Mouse (Mus musculus) olfactory bulb, adult 2 months (tissue): ENCODE data around the gene Rab21. TPM values are rescaled to one million over a fixed set of nuclear protein-coding genes. Genes with fewer than 3 reads are reported as not detected.

Experiments used
- H3K27ac ChIP-seq: fragments of 200-500 bp; 2 replicates; pipeline ENCODE4 v1.5.1; 2012; ENCODE audit warnings: low read depth, low read length; ENCODE audit not compliant: insufficient read depth
- H3K4me1 ChIP-seq: fragments of 200-500 bp; 2 replicates; pipeline ENCODE4 v1.6.1; 2012; ENCODE audit warnings: low read length; ENCODE audit not compliant: control insufficient read depth, insufficient read depth
- H3K4me3 ChIP-seq: fragments of 200-500 bp; 2 replicates; pipeline ENCODE4 v1.5.1; 2012; ENCODE audit warnings: mild to moderate bottlenecking, low read depth, low read length, moderate library complexity; ENCODE audit not compliant: insufficient read depth
- CTCF ChIP-seq: fragments of 200-500 bp; IDR thresholded peaks from 2 replicates; pipeline ENCODE4 v1.5.1; 2012; ENCODE audit warnings: low read depth, mild to moderate bottlenecking, low read length, moderate library complexity; ENCODE audit not compliant: insufficient read depth
- POLR2A ChIP-seq: fragments of 200-500 bp; IDR thresholded peaks from 2 replicates; pipeline ENCODE4 v1.6.1; 2012; ENCODE audit warnings: mild to moderate bottlenecking, low read depth, low read length, moderate library complexity; ENCODE audit not compliant: insufficient read depth
- WGBS: fragments of 180-500 bp; shearing (Covaris S2); methylation state at CpG from one replicate; pipeline ENCODE4 v1.1.7; 2018; 5-methylcytosine and 5-hydroxymethylcytosine counted together
- polyA plus RNA-seq: library from polyadenylated mRNA; stranded (reverse); fragments of >200 nt; gene quantifications from 2 replicates; pipeline ENCODE4 v1.2.4, GENCODE M21; 2012; ENCODE audit warnings: low replicate concordance; ENCODE audit not compliant: missing spikeins, insufficient read depth, insufficient read length

Rab21 gene
- polyA plus RNA-seq, 1 experiment: 184 TPM

DNA sequence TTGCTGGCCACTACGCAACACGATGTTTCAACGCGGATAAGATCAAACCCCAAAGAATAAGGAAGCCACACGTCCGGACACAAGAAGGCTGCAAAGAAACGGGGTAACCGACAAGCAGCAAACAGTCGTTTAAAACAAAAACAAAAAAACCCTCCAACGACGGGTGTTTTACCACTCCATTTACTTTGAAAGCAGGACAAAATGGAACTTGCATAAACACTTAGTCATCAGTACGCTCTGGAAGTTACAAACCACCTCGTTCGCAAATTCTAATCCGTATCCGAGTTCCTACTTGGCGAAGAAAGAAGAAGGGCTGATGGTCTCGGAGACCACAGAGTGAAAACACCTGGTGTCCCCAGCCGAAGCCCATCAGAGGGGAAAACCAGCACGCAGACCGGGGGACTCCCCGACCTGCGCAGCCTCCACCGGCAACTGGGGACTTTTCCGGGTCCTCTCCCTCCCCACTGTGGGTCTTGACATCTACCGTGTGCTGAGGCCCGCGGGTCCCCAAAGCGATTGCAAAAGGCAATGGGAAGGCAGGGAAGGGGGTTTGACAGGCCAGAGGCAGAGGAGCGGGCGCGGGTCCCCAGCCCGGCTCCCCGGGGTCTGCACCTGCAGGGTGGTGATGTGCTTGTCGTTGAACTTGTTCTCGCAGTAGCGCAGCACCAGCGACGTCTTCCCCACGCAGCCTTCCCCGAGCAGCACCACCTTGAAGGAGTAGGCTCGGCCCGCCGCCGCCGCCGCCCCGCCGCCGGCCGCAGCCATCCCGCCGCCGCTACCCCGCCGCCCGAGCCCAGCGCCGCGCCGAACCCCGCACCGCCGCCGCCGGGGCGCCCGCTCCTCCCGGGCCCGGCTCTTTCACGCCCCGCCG is 577 bp downstream of the Rab21 start:
- H3K27ac ChIP-seq: peak overlapping the region; percentile 93
- 4% methylated on average over 71 of the region's 73 CpGs for WGBS
- H3K4me1 ChIP-seq: peaks cover 15% of the 10 kb centered on the region
- TF ChIP-seq CTCF: no peak
- no peak for TF ChIP-seq POLR2A
- H3K4me3 ChIP-seq: peak overlapping the region; percentile 98

DNA sequence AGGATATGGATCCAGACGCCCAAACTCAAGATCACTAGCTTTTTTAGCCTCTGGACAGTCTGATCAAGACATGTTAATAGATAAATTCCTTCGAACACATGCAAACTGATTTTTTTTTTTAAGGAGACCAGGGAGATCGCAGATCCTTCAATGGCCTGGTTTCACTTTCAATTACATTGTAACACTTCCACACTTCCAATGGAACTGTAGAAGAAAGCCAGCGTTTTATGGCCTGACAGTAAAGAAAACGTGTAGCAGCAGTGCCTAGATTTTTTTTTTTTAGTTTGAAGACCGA is 1.2 kb downstream of the Rab21 start:
- Histone ChIP-seq H3K27ac (no peak overlapping the region), H3K4me1 (peaks cover 15% of the 10 kb centered on the region), H3K4me3 (peak overlapping the region; percentile 98)
- 3% methylated on average over 6 of the region's 6 CpGs for WGBS
- TF ChIP-seq CTCF (no peak), POLR2A (no peak)

DNA sequence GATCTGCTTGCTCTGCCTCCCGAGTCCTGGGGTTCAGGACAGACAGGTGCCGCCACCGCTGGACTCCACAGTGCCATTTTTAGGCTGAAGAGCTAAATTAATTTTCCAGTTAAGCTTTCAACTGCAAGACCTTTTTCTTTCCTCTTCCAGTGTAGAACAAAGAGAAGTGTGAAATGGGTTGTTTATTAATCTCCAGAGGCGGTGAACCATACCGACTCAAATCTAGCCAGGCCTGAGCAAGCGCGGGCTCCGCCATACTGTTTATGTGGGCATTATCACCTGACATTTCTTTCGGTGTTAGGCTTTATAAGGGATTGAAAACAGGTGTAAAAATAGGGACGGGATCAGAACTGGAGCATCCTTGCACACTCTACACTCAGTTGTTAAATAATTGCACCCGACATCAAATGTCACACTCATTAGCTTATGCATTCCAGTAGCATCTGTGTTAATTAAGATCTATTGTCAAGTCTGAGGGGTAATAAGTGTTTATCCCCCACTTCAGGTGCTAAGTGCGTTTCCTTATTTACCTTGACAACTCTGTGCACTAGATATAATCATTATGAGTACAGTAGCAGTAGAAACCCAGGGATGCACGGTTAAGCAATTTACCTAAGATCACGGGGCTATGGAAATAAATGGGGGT is 1.6 kb downstream of the Rab21 start:
- no peak for TF ChIP-seq CTCF
- TF ChIP-seq POLR2A: no peak
- 54% methylated on average over 14 of the region's 14 CpGs for WGBS
- peaks cover 17% of the 10 kb centered on the region for H3K4me1 ChIP-seq
- H3K4me3 ChIP-seq: peak overlapping the region; percentile 6
- H3K27ac ChIP-seq: no peak overlapping the region

DNA sequence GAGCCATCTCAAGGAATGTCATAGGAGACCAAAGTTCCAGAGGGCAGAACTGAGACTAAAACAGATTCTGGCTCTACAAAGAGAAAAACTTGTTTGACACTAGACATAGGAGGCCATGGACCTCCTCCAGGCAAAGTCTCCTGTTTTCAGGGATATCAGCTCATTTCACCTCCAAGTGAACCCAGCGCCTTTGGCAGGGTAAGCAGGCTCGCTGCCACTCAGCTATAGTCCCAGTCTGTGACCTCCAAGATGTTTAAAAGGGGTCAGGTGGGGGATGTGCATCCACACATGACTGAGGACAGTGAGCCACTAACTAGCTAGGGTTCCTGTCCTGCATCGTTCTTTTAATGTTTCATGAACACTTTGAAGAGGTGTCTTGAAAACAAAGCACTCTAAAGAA is 2.7 kb downstream of the Rab21 start:
- 60% methylated on average over 3 of the region's 3 CpGs for WGBS
- H3K4me1 ChIP-seq: peaks cover 17% of the 10 kb centered on the region
- no peak overlapping the region for H3K4me3 ChIP-seq
- H3K27ac ChIP-seq: no peak overlapping the region
- TF ChIP-seq CTCF: no peak
- TF ChIP-seq POLR2A: no peak

DNA sequence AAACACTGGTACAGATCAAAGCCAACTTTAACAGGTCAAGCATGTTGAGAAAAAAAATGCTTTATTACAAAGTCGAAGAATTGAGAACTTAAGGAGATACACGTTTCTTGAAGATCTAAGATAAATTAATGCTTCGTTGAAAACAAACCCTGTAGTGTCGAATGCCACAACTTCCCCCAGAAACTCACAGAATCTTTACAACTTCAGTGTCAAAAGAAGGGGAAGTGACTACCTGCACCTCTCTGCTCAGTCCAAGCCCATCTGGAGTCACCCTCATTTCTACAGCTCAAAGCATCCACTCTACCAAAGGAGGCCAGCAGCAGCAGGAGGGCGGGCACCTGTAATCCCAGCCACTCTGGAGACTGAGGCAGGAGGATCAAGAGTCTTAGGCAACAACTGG is 3.2 kb downstream of the Rab21 start:
- H3K27ac ChIP-seq: no peak overlapping the region
- no peak for TF ChIP-seq POLR2A
- no peak for TF ChIP-seq CTCF
- 77% methylated on average over 5 of the region's 5 CpGs for WGBS
- peaks cover 17% of the 10 kb centered on the region for H3K4me1 ChIP-seq
- H3K4me3 ChIP-seq: no peak overlapping the region

DNA sequence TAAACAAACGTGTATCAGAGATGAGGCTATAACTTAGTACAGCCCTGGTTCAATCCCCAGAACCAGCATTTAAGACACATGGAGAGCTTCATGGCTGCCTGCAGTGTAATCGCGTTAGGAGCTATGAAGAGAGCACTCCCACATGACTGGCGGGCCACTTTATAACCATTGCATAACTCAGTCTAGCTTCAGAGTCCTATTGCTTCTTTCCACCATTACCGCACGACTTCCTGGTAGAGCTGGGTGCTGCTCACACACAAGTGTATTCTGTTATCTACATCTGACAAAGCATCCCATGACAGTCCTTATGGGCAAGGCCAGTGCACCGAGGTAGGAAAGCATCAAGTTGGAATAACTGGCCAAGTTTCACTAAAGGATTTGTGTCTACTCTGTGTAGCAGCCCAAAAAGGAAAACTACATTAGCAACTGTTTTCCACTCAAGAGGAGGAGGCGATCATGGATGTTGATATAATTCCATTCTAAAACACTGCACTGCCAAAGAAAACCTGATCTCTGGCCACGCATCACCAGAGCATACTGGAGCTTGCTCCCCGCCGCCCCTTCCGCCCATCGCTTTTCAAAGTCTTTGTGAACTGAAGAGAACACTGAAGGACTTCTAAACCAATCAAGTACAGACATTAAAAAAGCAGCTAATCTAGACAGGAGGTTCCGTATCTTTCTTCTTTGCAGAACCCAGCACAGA is 4.0 kb downstream of the Rab21 start:
- H3K4me3 ChIP-seq: no peak overlapping the region
- TF ChIP-seq CTCF: no peak
- no peak for TF ChIP-seq POLR2A
- peaks cover 17% of the 10 kb centered on the region for H3K4me1 ChIP-seq
- whole genome bisulfite sequencing: 72% methylated on average over 14 of the region's 14 CpGs
- H3K27ac ChIP-seq: no peak overlapping the region

DNA sequence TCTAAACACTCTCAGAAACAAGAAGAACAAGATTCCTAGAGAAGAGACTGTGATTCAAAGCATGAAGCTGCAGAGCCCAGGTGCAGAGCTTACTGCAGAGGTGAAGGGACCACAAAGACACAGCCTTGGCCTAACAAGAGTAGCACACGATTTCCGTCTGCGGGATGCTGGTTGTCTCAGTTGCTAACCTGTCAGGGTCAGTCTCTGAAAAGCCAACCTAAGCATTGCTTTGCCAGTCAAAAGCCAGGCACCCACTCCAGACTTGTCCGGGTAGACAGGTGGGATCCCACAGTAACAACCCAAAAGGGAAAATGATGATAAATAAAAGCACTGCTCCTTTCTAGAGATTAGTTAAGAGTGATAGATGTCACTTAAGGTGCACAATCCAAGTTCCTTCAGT is 6.2 kb downstream of the Rab21 start:
- WGBS: 92% methylated on average over 4 of the region's 4 CpGs
- TF ChIP-seq POLR2A (no peak), CTCF (no peak)
- no peak overlapping the region for H3K27ac ChIP-seq
- peaks cover 17% of the 10 kb centered on the region for H3K4me1 ChIP-seq
- no peak overlapping the region for H3K4me3 ChIP-seq

DNA sequence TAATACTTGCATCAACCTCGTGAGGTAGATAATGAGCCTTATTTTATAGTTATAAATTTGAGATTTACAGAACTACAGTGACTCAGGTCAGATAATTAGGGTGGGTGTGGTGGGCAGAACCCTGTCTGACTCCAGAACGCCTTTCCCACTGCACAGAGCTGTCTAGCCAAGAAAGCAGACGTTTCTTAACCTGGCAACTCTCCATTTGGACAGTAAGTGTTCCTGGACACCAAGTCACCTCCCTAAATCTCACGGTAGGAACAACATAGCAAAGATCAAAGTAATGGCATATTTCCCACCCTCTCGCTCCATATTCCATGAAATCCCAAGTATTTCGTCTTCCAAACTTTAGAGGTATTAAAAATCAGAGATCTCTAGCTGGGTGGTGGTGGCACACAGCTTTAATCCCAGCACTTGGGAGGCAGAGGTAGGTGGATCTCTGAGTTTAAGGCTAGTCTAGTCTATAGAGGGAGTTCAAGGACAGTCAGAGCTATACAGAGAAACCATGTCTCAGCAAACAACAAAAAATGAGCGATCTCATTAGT is 8.0 kb downstream of the Rab21 start:
- 59% methylated on average over 7 of the region's 7 CpGs for WGBS
- peaks cover 8% of the 10 kb centered on the region for H3K4me1 ChIP-seq
- TF ChIP-seq POLR2A (no peak), CTCF (no peak)
- no peak overlapping the region for H3K4me3 ChIP-seq
- no peak overlapping the region for H3K27ac ChIP-seq

DNA sequence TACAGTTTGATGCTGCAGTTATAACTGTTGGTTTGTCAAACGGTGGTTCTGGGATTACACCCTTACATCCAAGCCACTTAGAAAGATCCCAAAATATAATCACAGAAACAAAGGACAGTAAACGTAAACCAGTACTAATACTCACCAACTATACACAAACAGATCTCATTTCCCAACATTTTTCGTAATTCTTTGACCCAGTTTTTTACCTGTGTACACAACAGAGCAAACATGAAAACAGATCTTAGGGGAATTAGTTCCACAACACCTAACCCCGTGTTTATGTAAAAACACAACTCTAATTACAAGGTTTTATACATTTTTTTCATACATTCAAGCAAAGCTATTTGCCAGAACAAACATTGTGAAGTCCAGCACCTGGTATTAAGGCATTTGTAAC is 16.7 kb downstream of the Rab21 start:
- H3K27ac ChIP-seq: no peak overlapping the region
- no peaks in the 10 kb centered on the region for H3K4me1 ChIP-seq
- WGBS: 89% methylated on average over 4 of the region's 4 CpGs
- no peak overlapping the region for H3K4me3 ChIP-seq
- TF ChIP-seq CTCF (no peak), POLR2A (no peak)
